Mouse (Mus musculus) thymus, postnatal 0 days (tissue): ENCODE data around the gene Ier5. TPM values are rescaled to one million over a fixed set of nuclear protein-coding genes. Genes with fewer than 3 reads are reported as not detected.

Experiments
- DNase-seq: peaks from one replicate; pipeline ENCODE4 v3.0.0-alpha.2; 2015; ENCODE audit warnings: low spot score
- polyA plus RNA-seq: library from polyadenylated mRNA; unstranded; fragments of >200 nt; fragmentation: Nextera tagmentation; extraction: Ambion mirVana; gene quantifications from 2 replicates; pipeline ENCODE4 v1.2.1, GENCODE M21; 2015

The Ier5 gene
- polyA plus RNA-seq, 1 experiment from 2014 or later, result 10.8 TPM

- DNase-seq, result no peak
Measured at GRCm38 (mm10) chr1:155082158-155082964, 17.1 kb downstream of the Ier5 start.

- DNase-seq, result no peak
Measured at GRCm38 (mm10) chr1:155077675-155078074, 21.8 kb downstream of the Ier5 start.

- DNase-seq, result no peak
Measured at GRCm38 (mm10) chr1:155075856-155076255, 23.6 kb downstream of the Ier5 start.

- DNase-seq, result no peak
Measured at GRCm38 (mm10) chr1:155074856-155075255, 24.6 kb downstream of the Ier5 start.

- DNase-seq, result no peak
Measured at GRCm38 (mm10) chr1:155073905-155074304, 25.5 kb downstream of the Ier5 start.

- no peak for DNase-seq
Measured at GRCm38 (mm10) chr1:155073133-155073532, 26.3 kb downstream of the Ier5 start.

GRCm38 (mm10) chr1:155071287-155071876, 28.1 kb downstream of the Ier5 start:
- DNase-seq, result no peak

GRCm38 (mm10) chr1:155070561-155071286, 28.7 kb downstream of the Ier5 start:
- no peak for DNase-seq

- no peak for DNase-seq
Measured at GRCm38 (mm10) chr1:155069696-155070095, 29.7 kb downstream of the Ier5 start.

GRCm38 (mm10) chr1:155066196-155066595, 33.2 kb downstream of the Ier5 start:
- DNase-seq, result no peak

GRCm38 (mm10) chr1:155065068-155065701, 34.3 kb downstream of the Ier5 start:
- DNase-seq, result no peak

- DNase-seq, result no peak
Measured at GRCm38 (mm10) chr1:155064649-155065048, 34.8 kb downstream of the Ier5 start.

- no peak for DNase-seq
Measured at GRCm38 (mm10) chr1:155064111-155064510, 35.3 kb downstream of the Ier5 start.

GRCm38 (mm10) chr1:155062963-155063362, 36.5 kb downstream of the Ier5 start:
- no peak for DNase-seq

GRCm38 (mm10) chr1:155062057-155062456, 37.4 kb downstream of the Ier5 start:
- no peak for DNase-seq

- no peak for DNase-seq
Measured at GRCm38 (mm10) chr1:155060832-155061801, 38.3 kb downstream of the Ier5 start.

- no peak for DNase-seq
Measured at GRCm38 (mm10) chr1:155060261-155060660, 39.2 kb downstream of the Ier5 start.

- peak; percentile 77 for DNase-seq
Measured at GRCm38 (mm10) chr1:155059505-155059904, 39.9 kb downstream of the Ier5 start.

- DNase-seq, result no peak
Measured at GRCm38 (mm10) chr1:155058099-155059012, 41.1 kb downstream of the Ier5 start.
